9 mouse cellular contexts compared by ENCODE assay signal in genomic region chr5:100240876-100241275, GRCm38 (mm10).
DNase-seq lines count a peak whose midpoint lies in the region; ATAC-seq and TF ChIP-seq lines count a peak whose summit lies in the region.
"Had no signal": no experiment of that assay in that cellular context is flagged by ENCODE, and none has a peak within 500 bp of the region (broad histone marks: within the 10 kb centered on the region; RNA-seq: fewer than 3 reads in every experiment).

No protein-coding gene starts in this region.

- H3K4me1 ChIP-seq in heart, adult 2 months (ENCODE audit: control insufficient read depth, insufficient read depth, low read length): no peaks in the 10 kb centered on the region
- H3K4me1 ChIP-seq in heart, embryonic 11.5 days (ENCODE audit: control insufficient read depth, insufficient read depth, low read length): no peaks in the 10 kb centered on the region
- H3K4me1 ChIP-seq in hindbrain, postnatal 0 days (ENCODE audit: insufficient read depth, low read length): no peaks in the 10 kb centered on the region
- H3K4me1 ChIP-seq: heart, embryonic 15.5 days had no signal

- peak; percentile 86 for TF ChIP-seq CTCF in heart, adult 2 months (IDR thresholded peaks at IDR 0.05)
- peak; percentile 66; the same call in 1 of the 2 replicates for TF ChIP-seq CTCF in brain, embryonic 14.5 days (IDR thresholded peaks at IDR 0.05; ENCODE audit: borderline replicate concordance, extremely low read depth, insufficient read depth, insufficient read length)
- TF ChIP-seq CTCF in hindbrain, postnatal 0 days (IDR thresholded peaks at IDR 0.05; ENCODE audit: low read depth): peak; percentile 76

- ATAC-seq in heart, embryonic 11.5 days (replicated peaks; ENCODE audit: insufficient number of reproducible peaks, low FRiP score, low TSS enrichment): no peak
- ATAC-seq in hindbrain, postnatal 0 days: no peak
- ATAC-seq in megakaryocyte, adult 5-6 weeks (ENCODE audit: poor library complexity, severe bottlenecking): peak; percentile 42; the same call in 1 of the 2 replicates

- no peak overlapping the region for H3K27ac ChIP-seq in heart, adult 2 months
- no peak overlapping the region for H3K27ac ChIP-seq in heart, embryonic 11.5 days (ENCODE audit: low read depth, low read length)
- H3K27ac ChIP-seq in hindbrain, postnatal 0 days: no peak overlapping the region
- H3K27ac ChIP-seq: heart, embryonic 15.5 days had no signal

- H3K4me2 ChIP-seq in heart, embryonic 11.5 days: no peak overlapping the region
- H3K4me2 ChIP-seq in hindbrain, postnatal 0 days (ENCODE audit: low read depth, low read length): no peak overlapping the region
- H3K4me2 ChIP-seq: heart, embryonic 15.5 days had no signal

- no peak for TF ChIP-seq EP300 in heart, adult 2 months (IDR thresholded peaks at IDR 0.05; ENCODE audit: insufficient read depth, low read depth, low read length)

- intact Hi-C loops in heart, adult 2 months (cut with DNase I): loop anchor here (1.0 to 5.0 kb wide), 5 partner anchors 74 to 1038 kb away; no protein-coding TSS in a partner anchor

- WGBS in heart, adult 2 months: 52% methylated on average over 6 of the region's 6 CpGs
- WGBS in heart, embryonic 11.5 days (ENCODE audit: insufficient replicate concordance): 71% methylated on average over 6 of the region's 6 CpGs
- WGBS in hindbrain, postnatal 0 days: 69% methylated on average over 6 of the region's 6 CpGs

- peak in 1 of 2 experiments; percentile 39 for DNase-seq in heart, adult 2 months
- peak; percentile 69 for DNase-seq in testis, postnatal 10 days (ENCODE audit: low spot score)
- DNase-seq in testis, postnatal 14 days (ENCODE audit: low spot score): no peak
- peak; percentile 61 for DNase-seq in brain, embryonic 14.5 days (ENCODE audit: low read depth)
- peak; percentile 73 for DNase-seq in hindbrain, postnatal 0 days (ENCODE audit: low spot score)
- no peak for DNase-seq in MN1 (ENCODE audit: low spot score)

- H3K4me3 ChIP-seq in heart, adult 2 months: no peak overlapping the region
- no peak overlapping the region for H3K4me3 ChIP-seq in heart, embryonic 11.5 days (ENCODE audit: low read depth, low read length)
- H3K4me3 ChIP-seq in hindbrain, postnatal 0 days (ENCODE audit: low read length): no peak overlapping the region
- H3K4me3 ChIP-seq: heart, embryonic 15.5 days had no signal

- H3K79me2 ChIP-seq in heart, adult 2 months (replicated peaks; ENCODE audit: control insufficient read depth, insufficient read depth, low read length): no peaks in the 10 kb centered on the region

- TF ChIP-seq POLR2A in heart, adult 2 months (IDR thresholded peaks at IDR 0.05; ENCODE audit: insufficient read depth, low read depth, low read length): no peak
- TF ChIP-seq POLR2A in brain, embryonic 14.5 days (IDR thresholded peaks at IDR 0.05; ENCODE audit: borderline replicate concordance, extremely low read depth, insufficient read depth, insufficient read length, poor library complexity, severe bottlenecking): no peak

- H3K36me3 ChIP-seq in heart, adult 2 months (ENCODE audit: control insufficient read depth, insufficient read depth, low read length): no peaks in the 10 kb centered on the region
- H3K36me3 ChIP-seq in heart, embryonic 11.5 days (ENCODE audit: control insufficient read depth, insufficient read depth, low read length): no peaks in the 10 kb centered on the region
- no peaks in the 10 kb centered on the region for H3K36me3 ChIP-seq in hindbrain, postnatal 0 days (ENCODE audit: insufficient read depth, low read length)
- H3K36me3 ChIP-seq: heart, embryonic 15.5 days had no signal

- H3K9me3 ChIP-seq in heart, embryonic 11.5 days (replicated peaks; ENCODE audit: control insufficient read depth, low read length): peaks cover 2% of the 10 kb centered on the region; the same call in 1 of the 2 replicates
- no peaks in the 10 kb centered on the region for H3K9me3 ChIP-seq in hindbrain, postnatal 0 days (ENCODE audit: low read length)
- H3K9me3 ChIP-seq: heart, embryonic 15.5 days had no signal

- no peak overlapping the region for H3K9ac ChIP-seq in heart, adult 2 months (ENCODE audit: low read depth, low read length)
- H3K9ac ChIP-seq in heart, embryonic 11.5 days (ENCODE audit: low read depth, low read length): no peak overlapping the region
- no peak overlapping the region for H3K9ac ChIP-seq in hindbrain, postnatal 0 days (replicated peaks; ENCODE audit: low read length)
- H3K9ac ChIP-seq: heart, embryonic 15.5 days had no signal

- H3K27me3 ChIP-seq in heart, adult 2 months (ENCODE audit: control insufficient read depth, insufficient read depth, low read length): no peaks in the 10 kb centered on the region
- no peaks in the 10 kb centered on the region for H3K27me3 ChIP-seq in heart, embryonic 11.5 days (ENCODE audit: control insufficient read depth, insufficient read depth, low read length)
- no peaks in the 10 kb centered on the region for H3K27me3 ChIP-seq in hindbrain, postnatal 0 days (ENCODE audit: insufficient read depth, low read length)
- H3K27me3 ChIP-seq: heart, embryonic 15.5 days had no signal

Comparison
In these comparisons a context has a peak if more than half of its experiments do, and no peak if none do; other contexts are left out.
1. DNase-seq: peak in testis, postnatal 10 days (single experiment), brain, embryonic 14.5 days (single experiment) and hindbrain, postnatal 0 days (single experiment); none in testis, postnatal 14 days (single experiment) and MN1 (single experiment).
2. Peak in every context shown above with its lines, with median percentiles within 50 percentile points of each other: CTCF ChIP-seq.